Mouse (Mus musculus): ENCODE data around the gene Ccdc83.
A peak's percentile ranks its signal among the peaks of the same experiment; 100 is the strongest.

Gene Ccdc83

GRCm38 (mm10) chr7:90265289-90265970 is at the start of gene Ccdc83:
Ccdc83 (minus strand) TSS chr7:90265777.
- peak; percentile 63 for DNase-seq (ENCODE audit: low read depth, low spot score)

GRCm38 (mm10) chr7:90313421-90313820 is 47.8 kb upstream of the Ccdc83 start:
- no peak for DNase-seq (ENCODE audit: low read depth, low spot score)

- no peak for DNase-seq (ENCODE audit: low read depth, low spot score)
Measured at GRCm38 (mm10) chr7:90312151-90312883, 46.7 kb upstream of the Ccdc83 start.

- DNase-seq (ENCODE audit: low read depth, low spot score): no peak
Measured at GRCm38 (mm10) chr7:90308003-90308402, 42.4 kb upstream of the Ccdc83 start.

- DNase-seq (ENCODE audit: low read depth, low spot score): no peak
Measured at GRCm38 (mm10) chr7:90306968-90307367, 41.4 kb upstream of the Ccdc83 start.

GRCm38 (mm10) chr7:90306079-90306478 is 40.5 kb upstream of the Ccdc83 start:
- no peak for DNase-seq (ENCODE audit: low read depth, low spot score)

GRCm38 (mm10) chr7:90302647-90303552 is 37.3 kb upstream of the Ccdc83 start:
- no peak for DNase-seq (ENCODE audit: low read depth, low spot score)

GRCm38 (mm10) chr7:90301942-90302646 is 36.5 kb upstream of the Ccdc83 start, which contains the start of gene Sytl2:
Sytl2 (plus strand) TSS chr7:90302252.
- peak; percentile 19 for DNase-seq (ENCODE audit: low read depth, low spot score)

- DNase-seq (ENCODE audit: low read depth, low spot score): no peak
Measured at GRCm38 (mm10) chr7:90291885-90292284, 26.3 kb upstream of the Ccdc83 start.

- no peak for DNase-seq (ENCODE audit: low read depth, low spot score)
Measured at GRCm38 (mm10) chr7:90284793-90285192, 19.2 kb upstream of the Ccdc83 start.

- no peak for DNase-seq (ENCODE audit: low read depth, low spot score)
Measured at GRCm38 (mm10) chr7:90282786-90283185, 17.2 kb upstream of the Ccdc83 start.

- no peak for DNase-seq (ENCODE audit: low read depth, low spot score)
Measured at GRCm38 (mm10) chr7:90281759-90282546, 16.4 kb upstream of the Ccdc83 start.

- no peak for DNase-seq (ENCODE audit: low read depth, low spot score)
Measured at GRCm38 (mm10) chr7:90280878-90281277, 15.3 kb upstream of the Ccdc83 start.

- DNase-seq (ENCODE audit: low read depth, low spot score): no peak
Measured at GRCm38 (mm10) chr7:90280274-90280875, 14.8 kb upstream of the Ccdc83 start.

- DNase-seq (ENCODE audit: low read depth, low spot score): no peak
Measured at GRCm38 (mm10) chr7:90279136-90279535, 13.6 kb upstream of the Ccdc83 start.

- DNase-seq (ENCODE audit: low read depth, low spot score): no peak
Measured at GRCm38 (mm10) chr7:90277769-90278168, 12.2 kb upstream of the Ccdc83 start.

- DNase-seq (ENCODE audit: low read depth, low spot score): no peak
Measured at GRCm38 (mm10) chr7:90277246-90277645, 11.7 kb upstream of the Ccdc83 start.

- no peak for DNase-seq (ENCODE audit: low read depth, low spot score)
Measured at GRCm38 (mm10) chr7:90274561-90275100, 9.1 kb upstream of the Ccdc83 start.

- no peak for DNase-seq (ENCODE audit: low read depth, low spot score)
Measured at GRCm38 (mm10) chr7:90270141-90270540, 4.6 kb upstream of the Ccdc83 start.
